Mouse (Mus musculus) stomach, postnatal 0 days (tissue): ENCODE measurements around the gene Casp12.

Source experiments
- CTCF ChIP-seq: IDR thresholded peaks from 2 replicates; pipeline ENCODE4 v1.5.1; 2016; ENCODE audit warnings: antibody characterized with exemption, low read depth, mild to moderate bottlenecking, moderate library complexity
- EP300 ChIP-seq: optimal IDR thresholded peaks from 2 replicates; pipeline ENCODE3; 2016; ENCODE audit warnings: antibody characterized with exemption

- TF ChIP-seq CTCF (no peak), EP300 (no peak)
Measured at GRCm38 (mm10) chr9:5343092-5343491, 2.1 kb upstream of the Casp12 start.
